Mouse (Mus musculus): ENCODE measurements at regions not wholly inside any gene's neighbourhood (a gene's known extent, or its start where the extent isn't known, plus 50 kb on each side); places are given as distances from the start of the nearest gene placed in this dataset.

DNA sequence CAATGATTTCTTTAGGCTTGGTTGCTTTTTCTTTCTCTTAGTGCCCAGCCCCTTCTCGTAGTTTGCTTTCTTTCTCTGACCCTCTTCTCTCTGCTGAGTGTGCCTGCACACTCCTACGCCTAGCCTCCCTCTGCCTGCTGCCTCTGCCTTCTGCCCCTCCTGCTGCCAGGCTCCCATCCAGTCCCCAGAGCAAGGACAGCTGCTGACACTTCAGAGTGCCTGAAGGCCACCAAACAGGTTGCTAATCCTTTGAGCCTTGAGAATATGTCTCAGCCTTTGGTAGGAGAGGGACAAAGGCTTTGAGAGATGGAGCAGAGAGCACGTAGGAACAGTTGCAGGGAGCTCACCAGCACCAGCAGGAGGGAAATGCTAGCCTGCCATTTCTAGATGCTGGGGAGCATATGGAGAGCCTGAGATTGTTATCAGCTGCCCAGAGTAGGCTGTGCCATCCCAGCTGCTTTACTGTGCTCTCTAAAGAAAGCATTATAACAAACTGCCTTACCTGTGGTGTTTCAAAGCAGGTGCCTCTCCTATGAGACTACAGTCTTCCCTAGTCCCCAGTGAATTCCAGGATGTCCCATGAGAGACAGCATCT, 103.0 kb upstream of the Arrdc4 start:
- DNase-seq, result no peak

DNA sequence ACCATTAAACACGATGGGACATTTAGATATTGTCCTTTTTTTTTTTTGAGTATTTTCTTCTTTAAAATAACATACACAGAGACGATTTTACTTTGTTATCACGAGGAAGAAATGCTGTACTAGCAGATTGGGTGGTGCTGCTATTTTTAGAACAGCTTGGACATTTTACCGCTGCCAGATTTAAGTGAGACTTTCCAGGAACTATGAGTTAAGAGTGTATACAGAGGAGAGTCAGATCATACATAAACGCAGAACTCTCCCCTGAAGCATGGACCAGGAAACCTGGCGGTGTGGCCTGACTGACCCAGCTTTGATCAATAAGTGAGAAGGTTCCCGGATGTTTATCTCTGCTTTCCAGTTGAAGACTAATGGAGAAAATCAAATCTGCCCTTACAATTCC, 95.6 kb upstream of the Arrdc4 start:
- DNase-seq, result no peak

DNA sequence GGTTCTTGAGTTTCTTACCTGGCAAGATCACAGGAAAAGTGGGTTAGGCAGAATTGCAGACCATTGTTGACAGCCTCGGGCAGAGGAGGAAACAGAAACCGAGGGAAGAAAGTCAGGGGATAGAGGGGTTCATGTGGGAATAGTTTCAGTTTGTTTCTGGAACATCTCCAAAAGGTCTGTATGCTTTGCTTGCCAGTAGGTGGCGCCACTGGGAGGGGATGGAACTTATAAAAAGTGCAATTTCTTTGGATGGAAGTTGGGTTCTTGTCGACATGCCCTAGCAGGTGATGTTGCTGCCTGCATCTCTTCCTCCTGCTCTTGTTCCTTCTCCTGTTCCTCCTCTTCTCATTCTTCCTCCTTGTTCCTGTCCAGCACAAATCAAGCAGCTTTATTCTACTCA, 94.3 kb upstream of the Arrdc4 start:
- no peak for DNase-seq

DNA sequence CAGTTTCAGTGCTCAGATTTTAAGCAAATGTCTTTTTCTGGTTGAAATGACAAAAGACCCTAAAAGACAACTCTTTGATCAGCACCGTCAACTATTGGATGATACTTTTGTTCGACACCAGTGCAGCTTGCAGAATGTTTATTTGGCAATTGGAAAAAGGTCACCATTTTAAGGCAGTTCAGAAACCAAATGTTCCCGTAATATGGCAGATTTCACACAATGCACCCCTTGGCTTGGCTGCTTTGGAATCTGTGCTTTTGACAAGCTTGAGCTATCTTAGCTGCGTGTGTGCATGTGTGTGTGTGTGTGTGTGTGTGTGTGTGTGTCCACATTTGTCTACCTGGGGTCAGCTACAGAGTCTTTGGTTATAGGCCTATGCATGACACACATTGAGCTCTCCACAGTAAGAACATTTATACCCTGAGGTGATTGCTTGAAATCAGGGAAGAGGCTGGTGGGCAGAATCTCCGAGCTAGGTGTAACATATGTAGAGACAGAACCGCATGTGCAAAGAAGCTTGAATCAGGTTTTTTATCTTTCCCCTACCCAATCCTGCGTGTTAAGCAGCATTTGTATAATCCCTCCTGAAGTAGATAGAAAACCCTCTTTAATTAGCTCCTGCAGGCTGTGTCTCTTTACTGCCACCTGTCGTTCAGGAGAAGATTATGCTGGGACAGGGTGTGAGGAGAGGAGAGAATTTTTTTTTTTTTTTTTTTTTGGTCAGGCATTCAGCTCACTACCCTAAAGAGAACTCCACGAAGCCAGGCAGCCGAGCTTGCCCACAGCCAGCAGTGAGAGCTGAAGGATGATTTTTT, 85.1 kb upstream of the Arrdc4 start:
- DNase-seq, result no peak

GRCm38 (mm10) chr7:68833517-68833916, 84.5 kb upstream of the Arrdc4 start:
- DNase-seq, result peak; percentile 11

DNA sequence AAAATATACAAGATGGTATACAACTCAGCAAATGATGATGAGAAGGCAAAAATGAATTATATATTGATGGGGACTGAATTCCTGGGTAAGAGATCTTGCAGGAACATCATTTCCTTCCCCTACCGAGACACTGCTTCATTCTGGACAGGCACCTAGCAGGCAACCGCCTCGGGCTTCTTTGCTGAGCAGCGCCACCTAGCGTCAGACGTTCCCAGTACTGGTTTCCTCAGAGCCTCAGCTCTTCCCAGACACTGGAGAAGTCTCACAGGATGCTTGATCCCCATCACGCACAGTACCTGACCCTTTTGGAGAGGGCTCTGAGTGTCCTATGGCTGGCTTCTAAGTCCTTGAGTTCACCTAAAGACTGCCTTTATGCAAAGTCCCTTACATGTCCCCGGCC, 80.8 kb upstream of the Arrdc4 start:
- peak; percentile 39 for DNase-seq

GRCm38 (mm10) chr7:68824399-68824798, 75.4 kb upstream of the Arrdc4 start:
- no peak for DNase-seq

DNA sequence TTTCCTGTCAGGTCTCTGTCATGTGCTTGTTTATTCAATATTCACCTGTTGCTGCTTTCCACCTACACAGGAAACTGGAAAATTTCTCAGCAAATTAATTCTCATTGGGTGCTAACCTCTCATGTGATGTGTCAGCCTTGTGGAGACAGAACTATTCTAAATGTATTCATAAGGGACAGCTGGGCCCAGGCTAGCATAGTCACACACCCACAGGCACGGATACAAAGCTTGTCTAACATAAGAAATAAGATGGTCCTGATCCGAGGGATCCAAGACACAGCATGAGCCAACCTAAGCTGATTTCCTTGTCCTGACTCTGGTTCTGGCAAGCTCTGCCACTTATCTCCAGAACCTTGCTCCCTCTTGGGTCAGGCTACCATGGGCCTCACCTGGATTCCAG, 74.6 kb upstream of the Arrdc4 start:
- DNase-seq, result no peak

DNA sequence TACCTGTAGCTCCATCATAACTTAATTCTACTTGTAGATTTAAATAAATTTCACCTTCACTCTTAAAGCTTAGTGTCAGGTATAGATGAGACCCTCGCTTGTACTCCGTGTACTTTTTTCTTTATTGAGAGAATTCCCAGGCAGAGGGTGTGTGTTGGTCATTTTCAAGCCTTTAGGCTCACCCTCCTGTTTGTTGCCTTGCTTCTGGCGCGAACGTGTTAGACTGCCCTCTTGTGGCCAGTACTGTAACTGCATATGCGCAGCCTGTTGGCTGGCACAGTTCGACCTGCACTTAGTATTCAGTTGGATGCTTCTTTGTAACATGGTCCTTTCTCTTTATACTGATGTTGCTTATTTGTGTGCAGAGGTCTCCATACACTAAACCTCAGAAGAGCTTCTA, 74.1 kb upstream of the Arrdc4 start:
- peak; percentile 11 for DNase-seq

GRCm38 (mm10) chr7:68814823-68815666, 66.0 kb upstream of the Arrdc4 start:
- no peak for DNase-seq

- DNase-seq, result no peak
These were observed 60.7 kb upstream of the Arrdc4 start for GRCm38 (mm10) chr7:68809782-68810181.
